Mouse (Mus musculus) liver, adult 2 months (tissue): ENCODE results near the gene Exosc7.

Experiments
- CTCF ChIP-seq: fragments of 200-500 bp; IDR thresholded peaks from 2 replicates; pipeline ENCODE4 v1.5.1; 2011; ENCODE audit warnings: low read depth, low read length, control low read depth
- POLR2A ChIP-seq: fragments of 200-500 bp; IDR thresholded peaks from 2 replicates; pipeline ENCODE4 v1.6.1; 2011; ENCODE audit warnings: low read length, control low read depth; ENCODE audit not compliant: insufficient read depth; ENCODE audit errors: extremely low read depth

DNA sequence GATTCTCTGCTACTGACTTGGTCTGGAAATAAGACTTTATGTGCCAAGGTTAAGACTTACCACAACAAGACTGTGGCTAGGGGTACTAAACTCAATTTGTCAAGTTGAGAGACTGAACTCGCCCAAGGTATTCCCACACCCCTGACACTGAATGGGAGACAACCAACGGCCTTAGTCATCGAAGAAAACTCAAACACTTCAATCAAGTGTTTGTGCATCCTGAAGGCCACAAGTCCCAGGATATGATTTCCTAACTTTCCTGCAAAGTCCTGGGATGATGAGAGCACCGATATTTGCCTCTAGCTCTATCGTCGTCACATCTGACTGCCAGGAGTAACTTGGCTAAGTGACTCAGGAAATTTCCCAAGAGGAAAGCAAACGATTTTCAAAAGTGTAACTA is 3.8 kb upstream of the Exosc7 start:
- TF ChIP-seq POLR2A: no peak
- TF ChIP-seq CTCF: no peak
